Mouse (Mus musculus): ENCODE measurements around the gene Ankrd6. TPM values are rescaled to one million over a fixed set of nuclear protein-coding genes. Genes with fewer than 3 reads are reported as not detected.

The Ankrd6 gene
- polyA plus RNA-seq (2014; fragmentation: Nextera tagmentation; extraction: Ambion mirVana): 25.4 and 31.3 TPM in 2 replicates

GRCm38 (mm10) chr4:32950356-32951034, at the start of gene Ankrd6:
Gene Ankrd6 (minus strand): TSS chr4:32950841.
- ATAC-seq (ENCODE audit: low FRiP score, low TSS enrichment): peak; percentile 93

GRCm38 (mm10) chr4:32998996-32999395, 48.4 kb upstream of the Ankrd6 start:
- ATAC-seq (ENCODE audit: low FRiP score, low TSS enrichment) (no peak), DNase-seq (no peak)
- Histone ChIP-seq H3K36me3 (ENCODE audit: control insufficient read depth, insufficient read depth, low read length) (peaks cover 17% of the 10 kb centered on the region; the same call in 1 of the 2 replicates), H3K4me1 (ENCODE audit: control insufficient read depth, insufficient read depth, low read length) (no peaks in the 10 kb centered on the region), H3K9me3 (ENCODE audit: control insufficient read depth, low read length) (no peaks in the 10 kb centered on the region), H3K27me3 (ENCODE audit: control insufficient read depth, insufficient read depth, low read length) (no peaks in the 10 kb centered on the region), H3K4me2 (ENCODE audit: low read length) (no peak overlapping the region), H3K27ac (replicated peaks; ENCODE audit: low read depth, low read length) (no peak overlapping the region), H3K9ac (replicated peaks; ENCODE audit: low read length) (no peak overlapping the region), H3K4me3 (replicated peaks; ENCODE audit: low read depth, low read length) (no peak overlapping the region)
- WGBS: 96% methylated on average over 8 of the region's 8 CpGs

More at GRCm38 (mm10) chr4:32950356-32951034, at the start of gene Ankrd6:
- Histone ChIP-seq H3K9me3 (ENCODE audit: control insufficient read depth, low read length) (no peaks in the 10 kb centered on the region), H3K36me3 (ENCODE audit: control insufficient read depth, insufficient read depth, low read length) (no peaks in the 10 kb centered on the region), H3K27me3 (ENCODE audit: control insufficient read depth, insufficient read depth, low read length) (peaks cover 4% of the 10 kb centered on the region; the same call in 1 of the 2 replicates), H3K27ac (replicated peaks; ENCODE audit: low read depth, low read length) (no peak within 1 kb of the TSS), H3K4me3 (replicated peaks; ENCODE audit: low read depth, low read length) (peak within 1 kb of the TSS; percentile 67), H3K9ac (replicated peaks; ENCODE audit: low read length) (peak within 1 kb of the TSS; percentile 55), H3K4me2 (ENCODE audit: low read length) (peak within 1 kb of the TSS; percentile 82), H3K4me1 (ENCODE audit: control insufficient read depth, insufficient read depth, low read length) (peaks cover 11% of the 10 kb centered on the region; the same call in 1 of the 2 replicates)
- peak; percentile 93 for DNase-seq
- under 1% methylated on average over 65 of the region's 66 CpGs for WGBS

GRCm38 (mm10) chr4:32997571-32997970, 46.9 kb upstream of the Ankrd6 start:
- Histone ChIP-seq H3K4me3 (replicated peaks; ENCODE audit: low read depth, low read length) (no peak overlapping the region), H3K4me1 (ENCODE audit: control insufficient read depth, insufficient read depth, low read length) (no peaks in the 10 kb centered on the region), H3K36me3 (ENCODE audit: control insufficient read depth, insufficient read depth, low read length) (peaks cover 10% of the 10 kb centered on the region; the same call in 1 of the 2 replicates), H3K27ac (replicated peaks; ENCODE audit: low read depth, low read length) (no peak overlapping the region), H3K27me3 (ENCODE audit: control insufficient read depth, insufficient read depth, low read length) (no peaks in the 10 kb centered on the region), H3K9me3 (ENCODE audit: control insufficient read depth, low read length) (no peaks in the 10 kb centered on the region), H3K9ac (replicated peaks; ENCODE audit: low read length) (no peak overlapping the region), H3K4me2 (ENCODE audit: low read length) (no peak overlapping the region)
- DNase-seq (no peak), ATAC-seq (ENCODE audit: low FRiP score, low TSS enrichment) (no peak)
- 93% methylated on average over 5 of the region's 5 CpGs for WGBS

GRCm38 (mm10) chr4:32996083-32996482, 45.4 kb upstream of the Ankrd6 start:
- no peak overlapping the region for H3K9ac ChIP-seq (replicated peaks; ENCODE audit: low read length)
- H3K27me3 ChIP-seq (ENCODE audit: control insufficient read depth, insufficient read depth, low read length): no peaks in the 10 kb centered on the region
- no peak overlapping the region for H3K4me2 ChIP-seq (ENCODE audit: low read length)
- H3K9me3 ChIP-seq (ENCODE audit: control insufficient read depth, low read length): no peaks in the 10 kb centered on the region
- no peak overlapping the region for H3K4me3 ChIP-seq (replicated peaks; ENCODE audit: low read depth, low read length)
- no peak for DNase-seq
- 97% methylated on average over 5 of the region's 5 CpGs for WGBS
- ATAC-seq (ENCODE audit: low FRiP score, low TSS enrichment): no peak
- peaks cover 10% of the 10 kb centered on the region; the same call in 1 of the 2 replicates for H3K36me3 ChIP-seq (ENCODE audit: control insufficient read depth, insufficient read depth, low read length)
- no peaks in the 10 kb centered on the region for H3K4me1 ChIP-seq (ENCODE audit: control insufficient read depth, insufficient read depth, low read length)
- no peak overlapping the region for H3K27ac ChIP-seq (replicated peaks; ENCODE audit: low read depth, low read length)

- ATAC-seq (ENCODE audit: low FRiP score, low TSS enrichment) (no peak), DNase-seq (no peak)
- no peaks in the 10 kb centered on the region for H3K9me3 ChIP-seq (ENCODE audit: control insufficient read depth, low read length)
- WGBS: 83% methylated on average over 3 of the region's 3 CpGs
- no peak overlapping the region for H3K4me3 ChIP-seq (replicated peaks; ENCODE audit: low read depth, low read length)
- no peak overlapping the region for H3K27ac ChIP-seq (replicated peaks; ENCODE audit: low read depth, low read length)
- peaks cover 7% of the 10 kb centered on the region; the same call in 1 of the 2 replicates for H3K36me3 ChIP-seq (ENCODE audit: control insufficient read depth, insufficient read depth, low read length)
- H3K27me3 ChIP-seq (ENCODE audit: control insufficient read depth, insufficient read depth, low read length): no peaks in the 10 kb centered on the region
- no peaks in the 10 kb centered on the region for H3K4me1 ChIP-seq (ENCODE audit: control insufficient read depth, insufficient read depth, low read length)
- H3K4me2 ChIP-seq (ENCODE audit: low read length): no peak overlapping the region
- H3K9ac ChIP-seq (replicated peaks; ENCODE audit: low read length): no peak overlapping the region
Observed at GRCm38 (mm10) chr4:32994168-32994567, 43.5 kb upstream of the Ankrd6 start.

- ATAC-seq (ENCODE audit: low FRiP score, low TSS enrichment): no peak
- DNase-seq: no peak
- no peaks in the 10 kb centered on the region for H3K36me3 ChIP-seq (ENCODE audit: control insufficient read depth, insufficient read depth, low read length)
Observed at GRCm38 (mm10) chr4:32989346-32989745, 38.7 kb upstream of the Ankrd6 start.

GRCm38 (mm10) chr4:32987006-32987405, 36.4 kb upstream of the Ankrd6 start:
- 66% methylated on average over 3 of the region's 3 CpGs for WGBS
- ATAC-seq (ENCODE audit: low FRiP score, low TSS enrichment): no peak

More at GRCm38 (mm10) chr4:32989346-32989745, 38.7 kb upstream of the Ankrd6 start:
- Histone ChIP-seq H3K4me3 (replicated peaks; ENCODE audit: low read depth, low read length) (no peak overlapping the region), H3K4me2 (ENCODE audit: low read length) (no peak overlapping the region), H3K27ac (replicated peaks; ENCODE audit: low read depth, low read length) (no peak overlapping the region), H3K4me1 (ENCODE audit: control insufficient read depth, insufficient read depth, low read length) (peaks cover 11% of the 10 kb centered on the region), H3K27me3 (ENCODE audit: control insufficient read depth, insufficient read depth, low read length) (no peaks in the 10 kb centered on the region), H3K9me3 (ENCODE audit: control insufficient read depth, low read length) (no peaks in the 10 kb centered on the region), H3K9ac (replicated peaks; ENCODE audit: low read length) (no peak overlapping the region)
- WGBS: 85% methylated on average over 2 of the region's 2 CpGs

GRCm38 (mm10) chr4:32985684-32986083, 35.0 kb upstream of the Ankrd6 start:
- Histone ChIP-seq H3K9me3 (ENCODE audit: control insufficient read depth, low read length) (no peaks in the 10 kb centered on the region), H3K4me2 (ENCODE audit: low read length) (peak overlapping the region; percentile 80), H3K4me1 (ENCODE audit: control insufficient read depth, insufficient read depth, low read length) (peaks cover 11% of the 10 kb centered on the region), H3K27me3 (ENCODE audit: control insufficient read depth, insufficient read depth, low read length) (no peaks in the 10 kb centered on the region), H3K36me3 (ENCODE audit: control insufficient read depth, insufficient read depth, low read length) (no peaks in the 10 kb centered on the region), H3K9ac (replicated peaks; ENCODE audit: low read length) (no peak overlapping the region), H3K4me3 (replicated peaks; ENCODE audit: low read depth, low read length) (no peak overlapping the region), H3K27ac (replicated peaks; ENCODE audit: low read depth, low read length) (no peak overlapping the region)
- DNase-seq (peak; percentile 17), ATAC-seq (ENCODE audit: low FRiP score, low TSS enrichment) (no peak)
- 2% methylated on average over 3 of the region's 3 CpGs for WGBS

More at GRCm38 (mm10) chr4:32987006-32987405, 36.4 kb upstream of the Ankrd6 start:
- H3K27me3 ChIP-seq (ENCODE audit: control insufficient read depth, insufficient read depth, low read length): no peaks in the 10 kb centered on the region
- H3K9ac ChIP-seq (replicated peaks; ENCODE audit: low read length): no peak overlapping the region
- DNase-seq: no peak
- no peak overlapping the region for H3K4me2 ChIP-seq (ENCODE audit: low read length)
- no peak overlapping the region for H3K4me3 ChIP-seq (replicated peaks; ENCODE audit: low read depth, low read length)
- H3K9me3 ChIP-seq (ENCODE audit: control insufficient read depth, low read length): no peaks in the 10 kb centered on the region
- no peaks in the 10 kb centered on the region for H3K36me3 ChIP-seq (ENCODE audit: control insufficient read depth, insufficient read depth, low read length)
- peaks cover 11% of the 10 kb centered on the region for H3K4me1 ChIP-seq (ENCODE audit: control insufficient read depth, insufficient read depth, low read length)
- H3K27ac ChIP-seq (replicated peaks; ENCODE audit: low read depth, low read length): no peak overlapping the region

Measured in midbrain, embryonic 14.5 days (tissue).